Mouse (Mus musculus) bone marrow, adult 2 months (tissue): ENCODE data around the gene S100pbp. TPM values are rescaled to one million over a fixed set of nuclear protein-coding genes. Genes with fewer than 3 reads are reported as not detected.

ENCODE experiments used
- H3K27ac ChIP-seq: fragments of 200-500 bp; 2 replicates; pipeline ENCODE4 v1.5.1; 2012; ENCODE audit warnings: low read depth, mild to moderate bottlenecking, control low read depth, inconsistent platforms, low read length; ENCODE audit not compliant: control insufficient read depth, poor library complexity, insufficient read depth
- H3K4me1 ChIP-seq: fragments of 200-500 bp; 2 replicates; pipeline ENCODE4 v1.6.1; 2011; ENCODE audit warnings: low read length; ENCODE audit not compliant: control insufficient read depth, insufficient read depth
- H3K4me3 ChIP-seq: fragments of 200-500 bp; replicated peaks from 2 replicates; pipeline ENCODE3; 2011; ENCODE audit warnings: mild to moderate bottlenecking, low read depth, low read length, control low read depth; ENCODE audit not compliant: control insufficient read depth
- CTCF ChIP-seq: fragments of 200-500 bp; IDR thresholded peaks from 2 replicates; pipeline ENCODE4 v1.5.1; 2011; ENCODE audit warnings: low read length, control low read depth; ENCODE audit not compliant: control insufficient read depth, insufficient read depth
- POLR2A ChIP-seq: fragments of 200-500 bp; IDR thresholded peaks from 2 replicates; pipeline ENCODE4 v1.6.1; 2011; ENCODE audit warnings: low read depth, mild to moderate bottlenecking, control low read depth, low read length, borderline replicate concordance; ENCODE audit not compliant: control insufficient read depth
- WGBS: fragments of 180-500 bp; shearing (Covaris S2); methylation state at CpG from one replicate; pipeline ENCODE4 v1.1.7; 2018; 5-methylcytosine and 5-hydroxymethylcytosine counted together
- polyA plus RNA-seq: library from polyadenylated mRNA; stranded (reverse); fragments of >200 nt; gene quantifications from 2 replicates; pipeline ENCODE4 v1.2.4, GENCODE M21; 2011; ENCODE audit warnings: low replicate concordance; ENCODE audit not compliant: missing spikeins, insufficient read depth, insufficient read length

S100pbp gene
- polyA plus RNA-seq, 1 experiment, result 9.4 TPM

GRCm38 (mm10) chr4:129211461-129211860, 21.9 kb upstream of the S100pbp start:
- Histone ChIP-seq H3K27ac (no peak overlapping the region), H3K4me1 (no peaks in the 10 kb centered on the region), H3K4me3 (no peak overlapping the region)
- no peak for TF ChIP-seq CTCF
- TF ChIP-seq POLR2A, result no peak
- 93% methylated on average over 4 of the region's 4 CpGs for WGBS

GRCm38 (mm10) chr4:129209504-129209903, 20.0 kb upstream of the S100pbp start:
- H3K4me3 ChIP-seq, result no peak overlapping the region
- no peaks in the 10 kb centered on the region for H3K4me1 ChIP-seq
- TF ChIP-seq POLR2A (no peak), CTCF (no peak)
- 55% methylated on average over 7 of the region's 7 CpGs for WGBS
- no peak overlapping the region for H3K27ac ChIP-seq

- WGBS, result 89% methylated on average over 8 of the region's 8 CpGs
- no peaks in the 10 kb centered on the region for H3K4me1 ChIP-seq
- H3K4me3 ChIP-seq, result no peak overlapping the region
- H3K27ac ChIP-seq, result no peak overlapping the region
- TF ChIP-seq CTCF, result no peak
- no peak for TF ChIP-seq POLR2A
These were observed 17.3 kb upstream of the S100pbp start for GRCm38 (mm10) chr4:129206792-129207191.

GRCm38 (mm10) chr4:129204655-129205054, 15.1 kb upstream of the S100pbp start:
- TF ChIP-seq CTCF (no peak), POLR2A (no peak)
- Histone ChIP-seq H3K4me3 (no peak overlapping the region), H3K27ac (no peak overlapping the region), H3K4me1 (no peaks in the 10 kb centered on the region)
- 91% methylated on average over 10 of the region's 10 CpGs for WGBS

GRCm38 (mm10) chr4:129197514-129197913, 8.0 kb upstream of the S100pbp start:
- TF ChIP-seq POLR2A (no peak), CTCF (no peak)
- 93% methylated on average over 6 of the region's 6 CpGs for WGBS
- Histone ChIP-seq H3K4me1 (no peaks in the 10 kb centered on the region), H3K27ac (no peak overlapping the region), H3K4me3 (no peak overlapping the region)

GRCm38 (mm10) chr4:129194280-129194679, 4.8 kb upstream of the S100pbp start:
- 86% methylated on average over 1 of the region's 1 CpGs for WGBS
- TF ChIP-seq POLR2A (no peak), CTCF (no peak)
- no peak overlapping the region for H3K4me3 ChIP-seq
- H3K4me1 ChIP-seq, result peaks cover 4% of the 10 kb centered on the region
- no peak overlapping the region for H3K27ac ChIP-seq

- 84% methylated on average over 5 of the region's 5 CpGs for WGBS
- Histone ChIP-seq H3K4me1 (peaks cover 4% of the 10 kb centered on the region), H3K4me3 (no peak overlapping the region), H3K27ac (no peak overlapping the region)
- TF ChIP-seq POLR2A, result no peak
- no peak for TF ChIP-seq CTCF
These were observed 2.2 kb upstream of the S100pbp start for GRCm38 (mm10) chr4:129191691-129192090.

- 3% methylated on average over 12 of the region's 12 CpGs for WGBS
- Histone ChIP-seq H3K4me3 (peak overlapping the region; percentile 94), H3K4me1 (peaks cover 4% of the 10 kb centered on the region), H3K27ac (peak overlapping the region; percentile 13; the same call in 1 of the 2 replicates)
- TF ChIP-seq POLR2A, result no peak
- no peak for TF ChIP-seq CTCF
These were observed 1.0 kb upstream of the S100pbp start for GRCm38 (mm10) chr4:129190538-129190937.
